Comparison of ENCODE assay signal across 27 mouse cellular contexts in the genomic region with DNA sequence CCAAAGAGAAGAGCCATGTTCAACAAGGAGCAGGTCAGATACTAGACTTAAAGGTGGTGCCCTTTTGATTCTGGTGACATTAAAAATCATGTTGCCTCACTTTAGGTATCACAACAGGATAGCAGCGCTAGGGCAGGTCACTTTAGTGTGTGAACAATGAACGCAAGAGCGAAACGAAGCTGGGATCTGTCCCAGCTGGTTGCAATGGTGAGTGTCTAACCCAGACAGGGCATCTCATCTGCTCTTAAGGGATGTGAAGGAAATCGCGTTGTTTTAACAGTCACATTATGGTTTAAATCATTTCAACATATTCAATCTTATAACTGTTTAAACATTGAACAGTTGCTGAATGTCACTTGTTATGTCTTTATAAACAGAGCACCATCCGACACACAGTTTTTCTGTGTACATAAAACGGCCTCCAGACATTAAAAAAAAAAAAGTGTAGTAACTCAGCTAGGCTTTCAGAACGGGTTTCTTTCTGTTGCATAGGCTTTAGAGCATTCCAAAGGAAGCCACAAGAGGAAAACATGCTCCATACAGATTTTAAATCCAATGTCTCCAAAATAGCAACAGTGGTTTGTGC. TPM values are rescaled to one million over a fixed set of nuclear protein-coding genes. Genes with fewer than 3 reads are reported as not detected.
DNase-seq lines count a peak whose midpoint lies in the region; ATAC-seq and TF ChIP-seq lines count a peak whose summit lies in the region.
"Had no signal": no experiment of that assay in that cellular context is flagged by ENCODE, and none has a peak within 500 bp of the region (broad histone marks: within the 10 kb centered on the region; RNA-seq: fewer than 3 reads in every experiment).

No protein-coding gene starts in this region.

- H3K27me3 ChIP-seq in embryonic facial prominence, embryonic 12.5 days, result no peaks in the 10 kb centered on the region
- no peaks in the 10 kb centered on the region for H3K27me3 ChIP-seq in embryonic facial prominence, embryonic 10.5 days (replicated peaks; ENCODE audit: low read depth, poor library complexity, severe bottlenecking)
- H3K27me3 ChIP-seq in kidney, postnatal 0 days (ENCODE audit: insufficient read depth, low read length), result no peaks in the 10 kb centered on the region
- no peaks in the 10 kb centered on the region for H3K27me3 ChIP-seq in lung, postnatal 0 days (replicated peaks; ENCODE audit: insufficient read depth, low read length)
- no peaks in the 10 kb centered on the region for H3K27me3 ChIP-seq in stomach, embryonic 15.5 days (replicated peaks)
- H3K27me3 ChIP-seq: heart, embryonic 13.5 days; neural tube, embryonic 13.5 days had no signal

- H3K4me2 ChIP-seq in embryonic facial prominence, embryonic 12.5 days (replicated peaks), result no peak overlapping the region
- H3K4me2 ChIP-seq in kidney, postnatal 0 days (ENCODE audit: low read length), result no peak overlapping the region
- no peak overlapping the region for H3K4me2 ChIP-seq in lung, postnatal 0 days (replicated peaks; ENCODE audit: low read depth, low read length)
- no peak overlapping the region for H3K4me2 ChIP-seq in stomach, embryonic 15.5 days
- H3K4me2 ChIP-seq: heart, embryonic 13.5 days; neural tube, embryonic 13.5 days had no signal

- H3K4me3 ChIP-seq in embryonic facial prominence, embryonic 12.5 days, result no peak overlapping the region
- H3K4me3 ChIP-seq in embryonic facial prominence, embryonic 10.5 days, result no peak overlapping the region
- H3K4me3 ChIP-seq in kidney, postnatal 0 days (replicated peaks; ENCODE audit: low read depth, low read length), result no peak overlapping the region
- no peak overlapping the region for H3K4me3 ChIP-seq in lung, postnatal 0 days (ENCODE audit: low read depth, low read length)
- H3K4me3 ChIP-seq in stomach, embryonic 15.5 days (replicated peaks), result no peak overlapping the region
- H3K4me3 ChIP-seq: heart, embryonic 13.5 days; myocyte; neural tube, embryonic 13.5 days had no signal

- no peak for ATAC-seq in embryonic facial prominence, embryonic 12.5 days (ENCODE audit: insufficient number of reproducible peaks, insufficient read depth, low FRiP score, low TSS enrichment)
- no peak for ATAC-seq in kidney, postnatal 0 days (replicated peaks; ENCODE audit: low FRiP score, low read depth)
- peak; percentile 69 for ATAC-seq in lung, postnatal 0 days
- 0 out of 2 replicates have a peak, but pooled peaks have one; percentile 25 for ATAC-seq in stomach, embryonic 15.5 days (ENCODE audit: insufficient read depth, low FRiP score, low read depth)
- ATAC-seq: forebrain, embryonic 14.5 days; hindbrain, postnatal 0 days; midbrain, embryonic 16.5 days had no signal

- no peaks in the 10 kb centered on the region for H3K9me3 ChIP-seq in embryonic facial prominence, embryonic 12.5 days
- no peaks in the 10 kb centered on the region for H3K9me3 ChIP-seq in embryonic facial prominence, embryonic 10.5 days
- H3K9me3 ChIP-seq in kidney, postnatal 0 days (replicated peaks; ENCODE audit: low read length), result no peaks in the 10 kb centered on the region
- H3K9me3 ChIP-seq in lung, postnatal 0 days (ENCODE audit: low read length), result no peaks in the 10 kb centered on the region
- H3K9me3 ChIP-seq in stomach, embryonic 15.5 days, result no peaks in the 10 kb centered on the region
- H3K9me3 ChIP-seq: heart, embryonic 13.5 days; neural tube, embryonic 13.5 days had no signal

- no peak for DNase-seq in embryonic facial prominence, embryonic 10.5 days (ENCODE audit: low spot score)
- DNase-seq in kidney, postnatal 0 days (ENCODE audit: low spot score), result peak; percentile 73
- DNase-seq in kidney, postnatal 14 days, result no peak
- DNase-seq in lung, postnatal 0 days (ENCODE audit: low spot score), result peak; percentile 78
- DNase-seq in lung, postnatal 14 days, result no peak
- no peak for DNase-seq in layer of hippocampus, postnatal 25 days (ENCODE audit: extremely low spot score in 1 of 2, low spot score in 1 of 2)
- DNase-seq: adrenal gland, postnatal 36 days; cerebellum, adult 9-10 months; heart, adult 18-20 months; heart, postnatal 14 days; kidney, adult 2 months; retina, postnatal 1 day; right cerebral cortex, postnatal 25 days; spleen, adult 18-20 months; thymus, adult 18-20 months; thymus, postnatal 36 days had no signal

- H3K4me1 ChIP-seq in embryonic facial prominence, embryonic 12.5 days, result peaks cover 30% of the 10 kb centered on the region
- H3K4me1 ChIP-seq in embryonic facial prominence, embryonic 10.5 days, result peaks cover 7% of the 10 kb centered on the region
- H3K4me1 ChIP-seq in kidney, postnatal 0 days (replicated peaks; ENCODE audit: insufficient read depth, low read length), result 0 out of 2 replicates have a peak, but pooled peaks cover 3% of the 10 kb centered on the region
- peaks cover 5% of the 10 kb centered on the region; the same call in 1 of the 2 replicates for H3K4me1 ChIP-seq in lung, postnatal 0 days (ENCODE audit: insufficient read depth, low read depth, low read length)
- H3K4me1 ChIP-seq in stomach, embryonic 15.5 days, result peaks cover 10% of the 10 kb centered on the region; the same call in 1 of the 2 replicates
- H3K4me1 ChIP-seq: neural tube, embryonic 13.5 days had no signal

- 66% methylated on average over 9 of the region's 9 CpGs for WGBS in embryonic facial prominence, embryonic 12.5 days
- 90% methylated on average over 9 of the region's 9 CpGs for WGBS in embryonic facial prominence, embryonic 10.5 days
- 65% methylated on average over 9 of the region's 9 CpGs for WGBS in kidney, postnatal 0 days
- 50% methylated on average over 9 of the region's 9 CpGs for WGBS in lung, postnatal 0 days
- WGBS in stomach, embryonic 15.5 days, result 38% methylated on average over 9 of the region's 9 CpGs

- peak overlapping the region; percentile 51; the same call in 1 of the 2 replicates for H3K27ac ChIP-seq in embryonic facial prominence, embryonic 12.5 days
- no peak overlapping the region for H3K27ac ChIP-seq in embryonic facial prominence, embryonic 10.5 days (replicated peaks)
- H3K27ac ChIP-seq in kidney, postnatal 0 days, result peak overlapping the region; percentile 52; the same call in 1 of the 2 replicates
- no peak overlapping the region for H3K27ac ChIP-seq in lung, postnatal 0 days (ENCODE audit: low read length)
- H3K27ac ChIP-seq in stomach, embryonic 15.5 days, result peak overlapping the region; percentile 87; the same call in 1 of the 2 replicates
- H3K27ac ChIP-seq: hindbrain, postnatal 0 days; liver, embryonic 14.5 days; macrophage; neural tube, embryonic 13.5 days had no signal

- TF ChIP-seq CTCF in kidney, postnatal 0 days (IDR thresholded peaks at IDR 0.05; ENCODE audit: low read depth), result no peak
- no peak for TF ChIP-seq CTCF in lung, postnatal 0 days (IDR thresholded peaks at IDR 0.05)

- H3K9ac ChIP-seq in embryonic facial prominence, embryonic 12.5 days, result no peak overlapping the region
- H3K9ac ChIP-seq in kidney, postnatal 0 days (ENCODE audit: low read depth, low read length), result no peak overlapping the region
- H3K9ac ChIP-seq in lung, postnatal 0 days (replicated peaks; ENCODE audit: low read depth), result no peak overlapping the region
- H3K9ac ChIP-seq in stomach, embryonic 15.5 days, result no peak overlapping the region
- H3K9ac ChIP-seq: heart, embryonic 13.5 days; liver, embryonic 14.5 days; neural tube, embryonic 13.5 days had no signal

- no peaks in the 10 kb centered on the region for H3K36me3 ChIP-seq in embryonic facial prominence, embryonic 12.5 days
- H3K36me3 ChIP-seq in embryonic facial prominence, embryonic 10.5 days (replicated peaks), result peaks cover 9% of the 10 kb centered on the region
- no peaks in the 10 kb centered on the region for H3K36me3 ChIP-seq in kidney, postnatal 0 days (ENCODE audit: insufficient read depth, low read length)
- no peaks in the 10 kb centered on the region for H3K36me3 ChIP-seq in lung, postnatal 0 days (ENCODE audit: insufficient read depth, low read length)
- no peaks in the 10 kb centered on the region for H3K36me3 ChIP-seq in stomach, embryonic 15.5 days
- H3K36me3 ChIP-seq: heart, embryonic 13.5 days; neural tube, embryonic 13.5 days had no signal

- no peak for TF ChIP-seq EP300 in lung, postnatal 0 days (IDR thresholded peaks at IDR 0.05)

RNA-seq across cellular contexts. Expression of a gene that starts 46.3 kb away (rescaled TPM):
- 1.2 TPM in 2 replicates for polyA plus RNA-seq in embryonic facial prominence, embryonic 12.5 days (2016; fragmentation: Nextera tagmentation; extraction: Ambion mirVana)
- 1.7 and 2.0 TPM in 2 replicates for polyA plus RNA-seq in embryonic facial prominence, embryonic 10.5 days (2016; fragmentation: Nextera tagmentation; extraction: Ambion mirVana)
- 0.09 and 0.11 TPM in 2 replicates for polyA plus RNA-seq in kidney, postnatal 0 days (2015; fragmentation: Nextera tagmentation; extraction: Ambion mirVana)
- 1.2 and 1.4 TPM in 2 replicates for polyA plus RNA-seq in lung, postnatal 0 days (2015; fragmentation: Nextera tagmentation; extraction: Ambion mirVana)
- polyA plus RNA-seq in stomach, embryonic 15.5 days (2015; fragmentation: Nextera tagmentation; extraction: Ambion mirVana), result 0.42 and 0.67 TPM in 2 replicates
- under 1 TPM; 0.27 to 0.47 TPM for total RNA-seq in layer of hippocampus, postnatal 25 days (2021)
- total RNA-seq: gastrocnemius, adult 8-10 months had no signal

Comparison
In these comparisons a context has a peak if more than half of its experiments do, and no peak if none do; other contexts are left out.
1. H3K27ac ChIP-seq: peak in embryonic facial prominence, embryonic 12.5 days (single experiment), kidney, postnatal 0 days (single experiment) and stomach, embryonic 15.5 days (single experiment); none in embryonic facial prominence, embryonic 10.5 days (single experiment) and lung, postnatal 0 days (single experiment).
2. DNase-seq: peak in kidney, postnatal 0 days (single experiment) and lung, postnatal 0 days (single experiment); none in embryonic facial prominence, embryonic 10.5 days (single experiment), kidney, postnatal 14 days (single experiment), lung, postnatal 14 days (single experiment) and layer of hippocampus, postnatal 25 days (0 of 2).
3. ATAC-seq: peak in lung, postnatal 0 days (single experiment) and stomach, embryonic 15.5 days (single experiment); none in embryonic facial prominence, embryonic 12.5 days (single experiment) and kidney, postnatal 0 days (single experiment).